Mouse (Mus musculus) frontal cortex, adult (tissue): ENCODE measurements at regions not wholly inside any gene's neighbourhood (a gene's known extent, or its start where the extent isn't known, plus 50 kb on each side); places are given as distances from the start of the nearest gene placed in this dataset.
A peak's percentile ranks its signal among the peaks of the same experiment; 100 is the strongest.

Experiments used
- ATAC-seq: cut with Nextera tagmentation; 2 replicates; pipeline ENCODE4 v1.9.2; 2017; ENCODE audit warnings: mild to moderate bottlenecking, moderate library complexity, mixed read lengths; ENCODE audit not compliant: low TSS enrichment

GRCm38 (mm10) chr14:106669281-106669680 lies 563.3 kb downstream of the Trim52 start:
- no peak for ATAC-seq

GRCm38 (mm10) chr14:106677970-106678369 lies 572.0 kb downstream of the Trim52 start:
- ATAC-seq: no peak

- ATAC-seq: no peak
Observed at GRCm38 (mm10) chr14:106681193-106681592, 575.2 kb downstream of the Trim52 start.

GRCm38 (mm10) chr14:106687361-106687760 lies 581.4 kb downstream of the Trim52 start:
- ATAC-seq: no peak

- no peak for ATAC-seq
Observed at GRCm38 (mm10) chr14:106714020-106714419, 608.0 kb downstream of the Trim52 start.

GRCm38 (mm10) chr14:106733825-106734224 lies 627.8 kb downstream of the Trim52 start:
- ATAC-seq: no peak

GRCm38 (mm10) chr14:106740857-106741256 lies 634.9 kb downstream of the Trim52 start:
- ATAC-seq: no peak

GRCm38 (mm10) chr14:106760150-106760549 lies 654.2 kb downstream of the Trim52 start:
- ATAC-seq: no peak

GRCm38 (mm10) chr14:106763089-106763605 lies 657.1 kb downstream of the Trim52 start:
- no peak for ATAC-seq

- ATAC-seq: peak; percentile 81
Observed at GRCm38 (mm10) chr14:106765884-106766467, 660.0 kb downstream of the Trim52 start.
